Mouse (Mus musculus) 3T3-L1 (cell line): Measurements from ENCODE around the gene Gm14139.
A peak's percentile ranks its signal among the peaks of the same experiment; 100 is the strongest.
"Not testable (repeated sequence)": the region's sequence is repeated elsewhere in the genome, so short reads cannot be mapped to it uniquely, and the experiment has no call there.

ENCODE experiments used
- DNase-seq: peaks from one replicate; pipeline ENCODE4 v3.0.0-alpha.2; 2015; ENCODE audit warnings: low read depth, low spot score

The Gm14139 gene

DNA sequence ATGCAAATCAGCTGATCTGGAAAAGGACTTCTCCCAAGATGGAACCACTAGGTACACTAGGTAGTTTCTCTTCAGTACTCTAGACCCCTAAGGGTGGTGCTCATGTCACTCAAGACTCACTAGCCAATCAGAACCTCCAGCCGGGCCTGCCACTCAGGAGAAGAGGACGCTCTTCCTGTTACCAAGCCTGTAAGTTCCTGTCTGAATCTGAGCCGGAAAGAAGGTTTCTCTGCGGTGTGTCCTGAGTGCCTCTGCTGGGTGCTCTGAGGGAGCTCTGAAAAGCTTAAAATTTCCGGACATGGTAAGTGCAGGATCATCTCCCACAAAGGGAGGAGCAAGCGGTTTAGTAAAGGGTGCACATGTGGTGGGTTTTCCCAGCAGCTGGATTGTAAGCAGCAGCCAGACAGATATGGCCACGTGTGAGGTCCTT lies at the start of gene Gm14139:
Gene Gm14139, plus strand, starts transcription at position 186 of the 430 bp plus-strand sequence.
- peak; percentile 81 for DNase-seq

DNA sequence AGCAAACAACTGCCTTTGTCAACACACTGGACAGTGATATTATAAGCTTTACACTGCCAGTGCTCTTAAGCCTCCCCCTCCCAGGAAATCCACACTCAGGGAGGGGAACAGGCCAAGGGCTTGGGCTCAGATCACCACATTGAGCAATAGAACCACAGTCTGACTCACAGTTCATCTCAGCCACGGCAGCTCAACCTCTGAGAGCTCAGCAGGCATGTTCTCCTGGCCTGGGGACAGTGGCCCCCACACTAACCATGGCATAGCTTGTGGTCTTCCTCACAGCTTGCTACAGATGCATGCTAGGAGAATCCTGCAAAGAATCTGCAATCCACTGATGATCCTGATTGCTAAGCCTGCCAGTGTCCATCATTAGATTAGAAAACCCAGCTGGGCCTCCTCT lies 49.6 kb upstream of the Gm14139 start:
- peak; percentile 16 for DNase-seq

DNA sequence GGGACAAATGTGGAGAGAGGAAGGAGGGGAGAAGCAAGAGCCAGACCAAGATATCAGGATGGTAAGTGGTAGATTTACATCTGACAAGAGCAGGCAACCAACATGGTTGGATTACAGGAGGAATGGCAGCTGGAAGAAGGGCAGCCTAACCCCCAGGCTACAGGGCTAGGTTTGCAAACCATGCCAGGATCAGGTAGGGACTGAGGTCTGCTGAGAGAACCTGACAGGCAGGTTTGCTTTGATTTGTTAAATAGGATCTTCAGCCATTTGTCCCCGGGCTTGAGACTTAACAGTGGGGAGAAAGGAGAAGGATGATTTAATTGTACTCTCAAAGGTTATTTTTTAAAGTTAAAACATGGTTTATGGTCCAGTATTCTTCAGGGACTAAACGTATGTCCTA lies 48.8 kb upstream of the Gm14139 start:
- DNase-seq, result no peak

DNA sequence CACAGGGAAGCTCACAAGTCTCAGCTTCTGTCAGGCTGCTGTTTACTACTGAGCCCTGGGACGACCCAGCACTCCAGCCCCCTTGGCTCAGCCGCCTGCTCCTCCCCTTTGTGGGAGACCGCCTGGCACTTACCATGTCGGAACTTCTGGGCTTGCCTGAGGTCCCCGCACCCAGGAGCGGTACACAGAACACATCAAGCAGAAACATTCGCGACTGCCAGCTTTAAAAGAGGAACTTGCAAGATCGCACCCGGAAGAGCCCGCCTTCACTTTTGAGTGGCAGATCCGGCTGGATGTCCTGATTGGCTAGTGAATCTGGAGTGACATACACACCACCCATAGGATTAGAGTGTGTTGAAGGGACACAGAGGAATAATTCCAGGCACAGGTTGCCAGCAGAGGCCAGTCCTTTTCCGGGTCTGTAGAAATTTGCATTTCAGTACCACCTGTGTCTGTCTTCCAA lies 45.1 kb upstream of the Gm14139 start, which contains the start of gene Zfp120:
Gene Zfp120, minus strand, starts transcription at position 274 of the 463 bp plus-strand sequence.
- DNase-seq, result peak; percentile 98

DNA sequence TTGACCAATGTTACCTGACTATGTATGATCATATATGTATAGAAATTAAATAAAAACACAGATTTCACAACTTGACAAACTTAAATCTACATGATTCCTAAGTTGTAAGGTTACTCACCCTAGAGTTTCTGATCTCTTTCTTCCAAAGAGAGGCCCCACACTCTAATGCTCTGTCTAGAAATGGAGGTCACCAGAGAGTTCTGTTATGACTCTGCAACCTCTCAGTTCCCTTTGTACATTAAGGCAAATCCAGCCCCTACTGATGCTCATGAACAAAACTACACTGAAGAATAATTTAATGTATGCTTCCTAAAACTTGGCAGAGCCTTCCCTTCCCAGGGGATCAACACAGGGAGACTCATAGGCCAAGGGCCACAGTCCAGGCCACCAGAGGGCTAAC lies 14.9 kb upstream of the Gm14139 start:
- no peak for DNase-seq

DNA sequence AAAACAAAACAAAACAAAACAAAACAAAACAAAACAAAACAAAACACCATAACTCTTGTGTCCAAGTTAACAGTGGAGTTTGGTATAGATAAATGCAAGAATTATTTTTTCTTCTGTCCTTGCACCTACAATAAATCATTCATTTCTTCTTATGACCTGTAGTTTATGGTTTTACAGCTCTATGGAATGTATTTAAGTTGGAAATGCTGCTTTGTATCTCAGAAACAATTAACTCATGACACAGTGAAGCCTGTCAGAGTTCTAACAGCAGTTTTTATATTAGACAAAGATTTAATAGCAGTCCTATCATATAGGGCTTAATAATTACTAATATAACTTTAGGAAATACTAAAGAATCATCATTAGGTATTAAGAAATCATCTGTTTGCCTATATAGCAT lies 7.7 kb upstream of the Gm14139 start:
- no peak for DNase-seq

DNA sequence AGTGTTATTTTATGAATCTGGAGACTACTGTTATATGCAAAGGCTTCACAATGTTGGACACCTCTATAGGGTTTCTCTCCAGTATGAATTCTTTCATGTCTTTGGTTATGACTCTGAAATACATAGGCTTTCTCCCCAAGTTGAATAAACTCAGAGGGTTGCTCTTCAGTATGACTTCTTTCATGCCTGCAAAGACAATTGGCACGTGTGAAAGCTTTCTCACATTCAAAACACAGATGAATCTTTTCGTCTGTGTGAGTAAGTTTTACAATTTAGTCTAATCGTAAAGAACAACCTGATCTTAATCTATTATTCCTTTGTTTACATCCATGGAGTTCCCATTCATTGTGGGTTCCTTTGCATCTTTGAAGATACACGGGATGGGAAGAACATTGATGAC lies 2.0 kb upstream of the Gm14139 start, which contains the start of gene Gm10770:
Gene Gm10770, minus strand, starts transcription at position 101 of the 400 bp plus-strand sequence.
- not testable (repeated sequence) for DNase-seq

DNA sequence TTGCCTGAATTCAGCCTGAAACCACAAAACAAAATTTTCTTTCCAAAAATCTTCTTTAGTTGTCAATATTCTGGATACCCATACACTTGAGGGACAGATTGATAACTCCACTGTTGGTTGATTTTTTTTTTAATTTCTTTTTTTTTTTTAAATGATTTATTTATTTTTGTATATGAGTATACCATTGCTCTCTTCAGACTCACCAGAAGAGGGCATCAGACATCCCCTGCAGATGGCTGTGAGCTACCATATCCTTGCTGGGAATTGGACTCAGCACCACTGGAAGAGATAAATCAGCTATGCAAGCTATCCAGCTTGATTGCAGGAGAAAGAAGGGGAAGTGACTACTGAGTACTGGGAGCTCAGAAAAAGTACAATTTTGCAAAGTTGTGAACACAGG lies 509 bp upstream of the Gm14139 start:
- peak; percentile 71 for DNase-seq

DNA sequence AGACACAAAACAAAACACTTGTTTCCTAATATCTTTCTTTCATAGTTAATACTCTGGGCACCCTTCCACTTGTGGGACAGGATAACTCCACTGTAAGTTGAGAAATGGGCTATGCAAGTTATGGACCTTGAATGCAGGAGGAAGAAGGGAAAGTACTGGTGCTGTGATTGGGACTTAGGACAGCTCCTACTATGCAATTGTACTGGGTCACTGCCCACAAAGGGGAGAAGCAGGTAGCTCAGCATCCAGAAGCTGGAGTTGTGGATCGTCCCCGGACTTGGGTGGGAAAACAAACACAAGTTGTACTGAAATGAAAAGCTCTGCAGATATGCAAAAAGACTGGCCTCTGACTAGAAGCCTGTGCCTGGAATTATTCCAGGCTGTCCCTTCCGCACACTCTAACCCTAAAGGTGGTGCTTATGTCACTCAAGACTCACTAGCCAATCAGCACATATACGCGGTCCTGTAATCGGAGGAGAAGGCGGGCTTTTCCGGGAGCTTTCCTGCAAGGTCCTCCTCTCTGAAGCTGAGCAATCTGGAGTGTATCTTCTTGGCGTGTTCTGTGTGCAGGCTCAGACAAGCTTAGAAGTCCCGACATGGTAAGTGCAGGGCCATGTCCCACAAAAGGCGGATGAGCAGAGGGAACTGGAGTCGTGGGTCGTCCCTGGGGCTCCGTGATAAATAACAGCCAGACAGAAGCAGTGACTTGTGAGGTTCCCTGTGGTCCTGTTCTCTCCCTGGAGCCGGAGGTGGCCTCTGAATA lies 36.2 kb downstream of the Gm14139 start, which contains the start of gene Zfp937:
Gene Zfp937, plus strand, starts transcription at position 474 of the 763 bp plus-strand sequence.
- peak; percentile 76 for DNase-seq

DNA sequence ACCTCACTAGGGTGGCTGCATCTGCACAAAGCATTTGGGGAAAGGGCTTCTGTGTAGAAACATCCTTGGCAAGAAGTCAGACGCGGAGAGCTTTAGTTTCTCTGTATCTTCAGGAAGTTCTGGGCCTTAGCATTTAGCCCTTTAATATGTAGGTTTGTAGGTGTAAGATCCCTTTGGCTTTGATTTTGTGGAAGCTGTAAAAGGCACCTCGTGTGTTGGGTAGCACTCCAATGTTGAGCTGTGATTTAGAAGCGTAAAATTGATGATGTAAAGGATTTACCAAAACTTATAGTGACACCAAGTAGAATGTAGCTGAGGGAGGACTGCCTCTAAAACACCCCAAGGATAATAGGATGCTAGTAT lies 36.8 kb downstream of the Gm14139 start:
- not testable (repeated sequence) for DNase-seq

DNA sequence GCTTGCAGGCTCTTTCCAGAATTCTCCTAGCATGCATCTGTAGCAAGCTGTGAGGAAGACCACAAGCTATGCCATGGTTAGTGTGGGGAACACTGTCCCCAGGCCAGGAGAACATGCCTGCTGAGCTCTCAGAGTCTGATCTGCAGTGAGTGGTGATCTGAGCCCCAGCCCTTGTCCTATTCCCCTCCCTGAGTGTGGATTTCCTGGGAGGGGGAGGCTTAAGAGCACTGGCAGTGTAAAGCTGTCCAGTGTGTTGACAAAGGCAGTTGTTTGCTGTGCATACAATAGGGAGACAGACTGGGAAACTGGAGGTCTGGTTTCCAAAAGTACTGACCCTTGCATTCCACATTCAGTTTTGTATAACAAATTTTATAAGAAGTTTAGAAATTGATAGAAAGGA lies 41.7 kb downstream of the Gm14139 start:
- DNase-seq, result not testable (repeated sequence)
